Mouse (Mus musculus) embryonic facial prominence, embryonic 15.5 days (tissue): Measurements from ENCODE around the gene Zbtb38. TPM values are rescaled to one million over a fixed set of nuclear protein-coding genes. Genes with fewer than 3 reads are reported as not detected.
"Not testable (repeated sequence)": the region's sequence is repeated elsewhere in the genome, so short reads cannot be mapped to it uniquely, and the experiment has no call there.

Source experiments
- ATAC-seq: fragments of 200-750 bp; cut with Nextera tagmentation; 2 replicates; pipeline ENCODE4 v1.8.0; 2017; ENCODE audit warnings: low read depth, moderate TSS enrichment; ENCODE audit not compliant: insufficient number of reproducible peaks, low FRiP score, low TSS enrichment
- H3K27ac ChIP-seq: fragments of 300-500 bp; sonication (generic); replicated peaks from 2 replicates; pipeline ENCODE4 v1.5.1; 2015; ENCODE audit warnings: mild to moderate bottlenecking, inconsistent platforms
- H3K27me3 ChIP-seq: fragments of 300-500 bp; sonication (generic); 2 replicates; pipeline ENCODE4 v1.6.1; 2015; ENCODE audit warnings: inconsistent platforms
- H3K36me3 ChIP-seq: fragments of 300-500 bp; sonication (generic); 2 replicates; pipeline ENCODE4 v1.6.1; 2015; ENCODE audit warnings: mild to moderate bottlenecking, inconsistent platforms
- H3K4me1 ChIP-seq: fragments of 300-500 bp; sonication (generic); 2 replicates; pipeline ENCODE4 v1.6.1; 2015; ENCODE audit warnings: inconsistent platforms
- H3K4me2 ChIP-seq: fragments of 300-500 bp; sonication (generic); replicated peaks from 2 replicates; pipeline ENCODE4 v1.6.1; 2015; ENCODE audit warnings: mild to moderate bottlenecking, inconsistent platforms
- H3K4me3 ChIP-seq: fragments of 300-500 bp; sonication (generic); replicated peaks from 2 replicates; pipeline ENCODE4 v1.5.1; 2015; ENCODE audit warnings: mild to moderate bottlenecking, inconsistent platforms
- H3K9ac ChIP-seq: fragments of 300-500 bp; sonication (generic); 2 replicates; pipeline ENCODE4 v1.6.1; 2015; ENCODE audit warnings: inconsistent platforms
- H3K9me3 ChIP-seq: fragments of 300-500 bp; sonication (generic); replicated peaks from 2 replicates; pipeline ENCODE4 v1.6.1; 2016; ENCODE audit warnings: inconsistent platforms
- WGBS: fragments of 180-500 bp; shearing (Covaris S2); methylation state at CpG from one replicate; pipeline ENCODE4 v1.1.7; 2015; 5-methylcytosine and 5-hydroxymethylcytosine counted together
- polyA plus RNA-seq: library from polyadenylated mRNA; unstranded; fragments of >200 nt; fragmentation: Nextera tagmentation; extraction: Ambion mirVana; gene quantifications from 2 replicates; pipeline ENCODE4 v1.2.1, GENCODE M21; 2015

Gene Zbtb38
- polyA plus RNA-seq, 1 experiment from 2014 or later = 22.1 TPM

GRCm38 (mm10) chr9:96649362-96649761 is 103.3 kb downstream of the Zbtb38 start:
- Histone ChIP-seq H3K4me2 (no peak overlapping the region), H3K9me3 (no peaks in the 10 kb centered on the region), H3K27ac (no peak overlapping the region), H3K9ac (no peak overlapping the region), H3K4me3 (no peak overlapping the region), H3K27me3 (no peaks in the 10 kb centered on the region), H3K4me1 (no peaks in the 10 kb centered on the region), H3K36me3 (no peaks in the 10 kb centered on the region)
- ATAC-seq = no peak
- 82% methylated on average over 4 of the region's 4 CpGs for WGBS

GRCm38 (mm10) chr9:96646668-96647295 is 105.8 kb downstream of the Zbtb38 start:
- no peaks in the 10 kb centered on the region for H3K4me1 ChIP-seq
- H3K4me2 ChIP-seq = no peak overlapping the region
- no peak overlapping the region for H3K4me3 ChIP-seq
- H3K9me3 ChIP-seq = no peaks in the 10 kb centered on the region
- H3K9ac ChIP-seq = no peak overlapping the region
- H3K36me3 ChIP-seq = no peaks in the 10 kb centered on the region
- ATAC-seq = no peak
- no peak overlapping the region for H3K27ac ChIP-seq
- no peaks in the 10 kb centered on the region for H3K27me3 ChIP-seq
- 54% methylated on average over 2 of the region's 2 CpGs for WGBS

GRCm38 (mm10) chr9:96644840-96645239 is 107.8 kb downstream of the Zbtb38 start:
- H3K4me2 ChIP-seq = no peak overlapping the region
- H3K9ac ChIP-seq = no peak overlapping the region
- no peak overlapping the region for H3K4me3 ChIP-seq
- H3K9me3 ChIP-seq = no peaks in the 10 kb centered on the region
- no peaks in the 10 kb centered on the region for H3K27me3 ChIP-seq
- no peaks in the 10 kb centered on the region for H3K4me1 ChIP-seq
- ATAC-seq = no peak
- no peaks in the 10 kb centered on the region for H3K36me3 ChIP-seq
- no peak overlapping the region for H3K27ac ChIP-seq
- 78% methylated on average over 2 of the region's 2 CpGs for WGBS

GRCm38 (mm10) chr9:96644002-96644401 is 108.6 kb downstream of the Zbtb38 start:
- not testable (repeated sequence) for H3K27ac ChIP-seq, ATAC-seq, H3K9ac ChIP-seq, H3K4me1 ChIP-seq, H3K9me3 ChIP-seq, H3K4me2 ChIP-seq, H3K36me3 ChIP-seq, H3K4me3 ChIP-seq, H3K27me3 ChIP-seq
- WGBS = 89% methylated on average over 3 of the region's 3 CpGs

GRCm38 (mm10) chr9:96639451-96639850 is 113.2 kb downstream of the Zbtb38 start:
- Histone ChIP-seq H3K4me3 (no peak overlapping the region), H3K4me1 (no peaks in the 10 kb centered on the region), H3K4me2 (no peak overlapping the region), H3K27ac (no peak overlapping the region), H3K9me3 (no peaks in the 10 kb centered on the region), H3K36me3 (no peaks in the 10 kb centered on the region), H3K27me3 (no peaks in the 10 kb centered on the region), H3K9ac (no peak overlapping the region)
- WGBS = 88% methylated on average over 7 of the region's 7 CpGs
- ATAC-seq = no peak

- H3K4me2 ChIP-seq = no peak overlapping the region
- H3K9me3 ChIP-seq = no peaks in the 10 kb centered on the region
- no peak overlapping the region for H3K9ac ChIP-seq
- ATAC-seq = no peak
- no peak overlapping the region for H3K4me3 ChIP-seq
- H3K27ac ChIP-seq = no peak overlapping the region
- no peaks in the 10 kb centered on the region for H3K36me3 ChIP-seq
- no peaks in the 10 kb centered on the region for H3K4me1 ChIP-seq
- 66% methylated on average over 7 of the region's 7 CpGs for WGBS
- no peaks in the 10 kb centered on the region for H3K27me3 ChIP-seq
These were observed 114.1 kb downstream of the Zbtb38 start for GRCm38 (mm10) chr9:96638508-96638907.

GRCm38 (mm10) chr9:96637157-96637548 is 115.5 kb downstream of the Zbtb38 start:
- Histone ChIP-seq H3K9ac (no peak overlapping the region), H3K27ac (no peak overlapping the region), H3K4me3 (no peak overlapping the region), H3K4me2 (no peak overlapping the region), H3K36me3 (no peaks in the 10 kb centered on the region), H3K9me3 (no peaks in the 10 kb centered on the region), H3K4me1 (peaks cover 2% of the 10 kb centered on the region; the same call in 1 of the 2 replicates), H3K27me3 (no peaks in the 10 kb centered on the region)
- WGBS = 56% methylated on average over 7 of the region's 7 CpGs
- ATAC-seq = no peak

- Histone ChIP-seq H3K9ac (no peak overlapping the region), H3K9me3 (no peaks in the 10 kb centered on the region), H3K27ac (no peak overlapping the region), H3K4me2 (no peak overlapping the region), H3K4me3 (no peak overlapping the region), H3K36me3 (no peaks in the 10 kb centered on the region), H3K4me1 (peaks cover 8% of the 10 kb centered on the region; the same call in 1 of the 2 replicates), H3K27me3 (no peaks in the 10 kb centered on the region)
- 52% methylated on average over 9 of the region's 9 CpGs for WGBS
- ATAC-seq = no peak
These were observed 116.0 kb downstream of the Zbtb38 start for GRCm38 (mm10) chr9:96636423-96637156.

- Histone ChIP-seq H3K4me2 (no peak overlapping the region), H3K27ac (no peak overlapping the region), H3K36me3 (no peaks in the 10 kb centered on the region), H3K9ac (no peak overlapping the region), H3K27me3 (no peaks in the 10 kb centered on the region), H3K4me3 (no peak overlapping the region), H3K4me1 (peaks cover 8% of the 10 kb centered on the region; the same call in 1 of the 2 replicates), H3K9me3 (no peaks in the 10 kb centered on the region)
- ATAC-seq = no peak
- 64% methylated on average over 3 of the region's 3 CpGs for WGBS
These were observed 116.7 kb downstream of the Zbtb38 start for GRCm38 (mm10) chr9:96635899-96636298.

GRCm38 (mm10) chr9:96635176-96635575 is 117.5 kb downstream of the Zbtb38 start:
- WGBS = 55% methylated on average over 6 of the region's 6 CpGs
- Histone ChIP-seq H3K4me2 (no peak overlapping the region), H3K36me3 (no peaks in the 10 kb centered on the region), H3K4me1 (peaks cover 8% of the 10 kb centered on the region; the same call in 1 of the 2 replicates), H3K9me3 (no peaks in the 10 kb centered on the region), H3K27ac (no peak overlapping the region), H3K9ac (no peak overlapping the region), H3K4me3 (no peak overlapping the region), H3K27me3 (no peaks in the 10 kb centered on the region)
- ATAC-seq = no peak

GRCm38 (mm10) chr9:96633771-96634170 is 118.9 kb downstream of the Zbtb38 start:
- Histone ChIP-seq H3K36me3 (no peaks in the 10 kb centered on the region), H3K27ac (no peak overlapping the region), H3K4me2 (no peak overlapping the region), H3K27me3 (no peaks in the 10 kb centered on the region), H3K4me3 (no peak overlapping the region), H3K4me1 (peaks cover 10% of the 10 kb centered on the region; the same call in 1 of the 2 replicates), H3K9ac (no peak overlapping the region), H3K9me3 (no peaks in the 10 kb centered on the region)
- ATAC-seq = no peak
- WGBS = 91% methylated on average over 2 of the region's 2 CpGs
